In the genomic region with DNA sequence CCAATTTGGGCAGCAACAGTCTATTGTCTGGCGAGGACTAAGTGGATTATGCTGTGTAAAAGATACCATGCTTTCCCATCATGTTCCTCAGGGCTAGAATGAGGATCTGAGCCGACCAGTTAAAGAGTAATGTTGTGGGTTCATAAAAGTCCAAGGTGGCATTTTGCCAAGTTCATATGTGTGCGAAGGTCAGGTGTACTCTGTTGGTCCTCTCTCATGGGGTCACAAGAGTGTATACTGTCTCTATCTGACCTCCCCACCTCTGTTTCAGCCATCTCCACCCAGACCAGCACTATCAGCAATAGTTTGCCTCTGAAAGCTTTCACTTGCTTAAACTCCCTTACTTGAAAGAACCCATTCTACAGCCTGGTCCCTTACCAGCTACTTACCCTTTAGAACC, we compare ENCODE assay signal across 34 mouse cellular contexts. TPM values are rescaled to one million over a fixed set of nuclear protein-coding genes. Genes with fewer than 3 reads are reported as not detected.
DNase-seq lines count a peak whose midpoint lies in the region; ATAC-seq and TF ChIP-seq lines count a peak whose summit lies in the region.
"Had no signal": no experiment of that assay in that cellular context is flagged by ENCODE, and none has a peak within 500 bp of the region (broad histone marks: within the 10 kb centered on the region; RNA-seq: fewer than 3 reads in every experiment).

No protein-coding gene starts in this region.

- no peak overlapping the region for H3K4me2 ChIP-seq in liver, embryonic 16.5 days (ENCODE audit: low read depth, low read length)
- H3K4me2 ChIP-seq in liver, embryonic 11.5 days, result no peak overlapping the region
- no peak overlapping the region for H3K4me2 ChIP-seq in intestine, postnatal 0 days (replicated peaks; ENCODE audit: low read depth)
- H3K4me2 ChIP-seq: embryonic facial prominence, embryonic 13.5 days; forebrain, embryonic 13.5 days; heart, embryonic 13.5 days; hindbrain, embryonic 14.5 days had no signal

- no peaks in the 10 kb centered on the region for H3K9me3 ChIP-seq in liver, embryonic 16.5 days (replicated peaks; ENCODE audit: control insufficient read depth, low read length)
- H3K9me3 ChIP-seq in liver, embryonic 11.5 days (ENCODE audit: control insufficient read depth, low read length), result no peaks in the 10 kb centered on the region
- H3K9me3 ChIP-seq in intestine, postnatal 0 days (ENCODE audit: control insufficient read depth), result no peaks in the 10 kb centered on the region
- H3K9me3 ChIP-seq: embryonic facial prominence, embryonic 10.5 days; embryonic facial prominence, embryonic 13.5 days; forebrain, embryonic 10.5 days; forebrain, embryonic 13.5 days; heart, embryonic 10.5 days; heart, embryonic 13.5 days had no signal

- H3K27ac ChIP-seq in liver, embryonic 16.5 days (ENCODE audit: low read length), result no peak overlapping the region
- H3K27ac ChIP-seq in liver, embryonic 11.5 days (ENCODE audit: low read depth, low read length), result no peak overlapping the region
- H3K27ac ChIP-seq in intestine, postnatal 0 days (ENCODE audit: low read depth, low read length), result no peak overlapping the region
- H3K27ac ChIP-seq in layer of hippocampus, adult 2 months, result no peak overlapping the region
- H3K27ac ChIP-seq: embryonic facial prominence, embryonic 10.5 days; embryonic facial prominence, embryonic 13.5 days; forebrain, embryonic 10.5 days; forebrain, embryonic 13.5 days; heart, adult 2 months; heart, embryonic 10.5 days; heart, embryonic 13.5 days; hindbrain, embryonic 14.5 days had no signal

- no peak for TF ChIP-seq CTCF in intestine, postnatal 0 days (IDR thresholded peaks at IDR 0.05; ENCODE audit: low read depth)
- TF ChIP-seq CTCF in layer of hippocampus, adult 2 months (conservative IDR thresholded peaks at IDR 0.05), result no peak

- WGBS in liver, embryonic 16.5 days (ENCODE audit: insufficient replicate concordance), result 50% methylated on average over 3 of the region's 3 CpGs
- 76% methylated on average over 3 of the region's 3 CpGs for WGBS in liver, embryonic 11.5 days
- WGBS in intestine, postnatal 0 days, result 50% methylated on average over 3 of the region's 3 CpGs

- H3K4me1 ChIP-seq in liver, embryonic 16.5 days (ENCODE audit: control insufficient read depth, low read depth, low read length), result no peaks in the 10 kb centered on the region
- H3K4me1 ChIP-seq in liver, embryonic 11.5 days (replicated peaks; ENCODE audit: control insufficient read depth, insufficient read depth, low read length), result no peaks in the 10 kb centered on the region
- no peaks in the 10 kb centered on the region for H3K4me1 ChIP-seq in intestine, postnatal 0 days (replicated peaks; ENCODE audit: control insufficient read depth, insufficient read depth, low read length)
- H3K4me1 ChIP-seq: embryonic facial prominence, embryonic 10.5 days; embryonic facial prominence, embryonic 13.5 days; forebrain, embryonic 10.5 days; forebrain, embryonic 13.5 days; heart, embryonic 10.5 days; heart, embryonic 13.5 days had no signal

- peak; percentile 27 for DNase-seq in kidney, adult 9 months
- DNase-seq in kidney, postnatal 25 days, result no peak
- DNase-seq in liver, embryonic 11.5 days (ENCODE audit: low spot score), result no peak
- DNase-seq in thymus, postnatal 4 days, result no peak
- no peak for DNase-seq in layer of hippocampus, adult 2 months (ENCODE audit: low spot score in 2 of 2)
- DNase-seq: adrenal gland, adult 8-10 months; adrenal gland, postnatal 25 days; B cell, adult 2 months; cerebellum, adult 11-12 months; cerebellum, adult 8-10 months; cerebellum, postnatal 10 days; cerebellum, postnatal 36 days; embryo, embryonic 11 days; gastrocnemius, postnatal 10 days; gastrocnemius, postnatal 36 days; heart, adult 2 months; heart, postnatal 14 days; heart, postnatal 4 days had no signal

- no peaks in the 10 kb centered on the region for H3K27me3 ChIP-seq in liver, embryonic 16.5 days (ENCODE audit: control insufficient read depth, insufficient read depth, low read depth, low read length)
- no peaks in the 10 kb centered on the region for H3K27me3 ChIP-seq in liver, embryonic 11.5 days (replicated peaks; ENCODE audit: control insufficient read depth, insufficient read depth, low read length)
- H3K27me3 ChIP-seq in intestine, postnatal 0 days (replicated peaks; ENCODE audit: control insufficient read depth, insufficient read depth, low read length), result no peaks in the 10 kb centered on the region
- H3K27me3 ChIP-seq: forebrain, embryonic 13.5 days had no signal

- no peak overlapping the region for H3K4me3 ChIP-seq in liver, embryonic 16.5 days (ENCODE audit: low read depth, low read length)
- H3K4me3 ChIP-seq in liver, embryonic 11.5 days (ENCODE audit: low read depth, low read length), result no peak overlapping the region
- no peak overlapping the region for H3K4me3 ChIP-seq in intestine, postnatal 0 days (ENCODE audit: low read depth, low read length)
- no peak overlapping the region for H3K4me3 ChIP-seq in layer of hippocampus, adult 2 months
- H3K4me3 ChIP-seq: embryonic facial prominence, embryonic 10.5 days; embryonic facial prominence, embryonic 13.5 days; forebrain, embryonic 10.5 days; forebrain, embryonic 13.5 days; heart, adult 2 months; heart, embryonic 10.5 days; heart, embryonic 13.5 days had no signal

- ATAC-seq in liver, embryonic 16.5 days (ENCODE audit: low read depth), result peak; percentile 64
- no peak for ATAC-seq in liver, embryonic 11.5 days (replicated peaks; ENCODE audit: low FRiP score)
- ATAC-seq in intestine, postnatal 0 days, result peak; percentile 64
- ATAC-seq: forebrain, embryonic 13.5 days; forebrain, embryonic 16.5 days had no signal

- H3K36me3 ChIP-seq in liver, embryonic 16.5 days (ENCODE audit: control insufficient read depth, insufficient read depth), result no peaks in the 10 kb centered on the region
- no peaks in the 10 kb centered on the region for H3K36me3 ChIP-seq in liver, embryonic 11.5 days (ENCODE audit: control insufficient read depth, insufficient read depth, low read length)
- no peaks in the 10 kb centered on the region for H3K36me3 ChIP-seq in intestine, postnatal 0 days (ENCODE audit: control insufficient read depth, insufficient read depth)
- H3K36me3 ChIP-seq: embryonic facial prominence, embryonic 10.5 days; embryonic facial prominence, embryonic 13.5 days; forebrain, embryonic 10.5 days; heart, embryonic 10.5 days; heart, embryonic 13.5 days had no signal

- no peak overlapping the region for H3K9ac ChIP-seq in liver, embryonic 16.5 days (ENCODE audit: low read depth, low read length)
- no peak overlapping the region for H3K9ac ChIP-seq in liver, embryonic 11.5 days (ENCODE audit: low read depth, low read length)
- no peak overlapping the region for H3K9ac ChIP-seq in intestine, postnatal 0 days (ENCODE audit: low read depth, low read length)
- H3K9ac ChIP-seq: embryonic facial prominence, embryonic 13.5 days; forebrain, embryonic 13.5 days; heart, embryonic 13.5 days; hindbrain, embryonic 14.5 days had no signal

RNA-seq across cellular contexts. Expression of a gene that starts 9.7 kb away (rescaled TPM):
- polyA plus RNA-seq in liver, embryonic 16.5 days (2015; fragmentation: Nextera tagmentation; extraction: Ambion mirVana), result 0.08 and 0.13 TPM in 2 replicates
- polyA plus RNA-seq in liver, embryonic 11.5 days (2014; fragmentation: Nextera tagmentation; extraction: Ambion mirVana), result not detected in 2 replicates
- polyA plus RNA-seq in intestine, postnatal 0 days (2015; fragmentation: Nextera tagmentation; extraction: Ambion mirVana), result 0.13 and 0.29 TPM in 2 replicates
- total RNA-seq in layer of hippocampus, adult 2 months (2021), result under 1 TPM; 0.25 to 0.26 TPM
- total RNA-seq: gastrocnemius, adult 18-20 months; gastrocnemius, postnatal 10 days; gastrocnemius, postnatal 36 days; granulocyte monocyte progenitor cell, adult 5-6 weeks; MEL had no signal
- polyA plus RNA-seq: brain, embryonic 14.5 days; embryonic facial prominence, embryonic 10.5 days; embryonic facial prominence, embryonic 13.5 days; forebrain, embryonic 10.5 days; forebrain, embryonic 13.5 days; forebrain, embryonic 16.5 days; heart, embryonic 10.5 days; heart, embryonic 13.5 days; heart, embryonic 16.5 days; hindbrain, embryonic 11.5 days; hindbrain, embryonic 14.5 days had no signal
